Mouse (Mus musculus): ENCODE results near the gene Rcc2. TPM values are rescaled to one million over a fixed set of nuclear protein-coding genes. Genes with fewer than 3 reads are reported as not detected.

Gene Rcc2
- polyA plus RNA-seq, 1 experiment from 2014 or later, result 32.8 TPM

DNA sequence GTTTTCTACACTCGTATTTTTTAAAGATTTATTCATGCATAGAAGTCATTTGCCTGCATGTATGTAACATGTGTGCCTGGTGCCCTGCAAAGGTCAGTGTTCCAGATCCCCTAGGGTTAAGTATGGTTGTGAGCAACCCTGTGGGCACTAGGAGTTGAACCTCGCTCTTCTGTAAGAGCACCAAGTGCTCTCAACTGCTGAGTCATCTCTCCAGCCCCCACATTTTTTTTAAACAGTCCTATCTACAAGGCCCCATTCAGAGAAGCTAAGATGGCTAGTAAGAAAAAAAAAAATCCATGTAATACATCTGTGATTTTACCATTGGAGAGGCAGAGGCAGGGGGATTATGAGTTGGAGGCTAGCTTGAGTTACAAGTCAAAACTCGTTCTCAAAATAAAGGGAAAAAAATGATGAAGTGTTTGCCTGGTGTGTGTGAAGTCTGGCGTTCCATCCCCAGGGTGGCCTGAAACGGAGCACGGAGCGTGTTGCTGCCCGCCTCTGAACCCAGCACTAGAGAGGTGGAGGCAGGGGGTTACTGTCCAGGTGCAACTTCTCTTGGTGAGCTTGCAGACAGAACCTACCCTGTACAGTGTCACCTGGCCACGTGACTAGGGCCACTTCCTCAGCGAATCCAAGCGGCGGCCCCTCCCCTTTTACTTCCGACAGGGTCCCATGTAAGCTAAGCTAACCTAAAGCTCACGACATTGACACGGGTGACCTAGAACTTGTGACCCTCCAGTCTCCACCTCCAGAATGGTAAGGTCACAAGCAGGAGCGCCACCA, 10.3 kb upstream of the Rcc2 start:
- Histone ChIP-seq H3K4me2 (replicated peaks) (no peak overlapping the region), H3K27me3 (0 out of 2 replicates have a peak, but pooled peaks cover 4% of the 10 kb centered on the region), H3K9me3 (no peaks in the 10 kb centered on the region), H3K36me3 (no peaks in the 10 kb centered on the region), H3K9ac (no peak overlapping the region), H3K4me1 (peaks cover 9% of the 10 kb centered on the region), H3K27ac (no peak overlapping the region), H3K4me3 (no peak overlapping the region)
- no peak for ATAC-seq (ENCODE audit: low FRiP score, low read depth)
- 57% methylated on average over 16 of the region's 16 CpGs for WGBS

DNA sequence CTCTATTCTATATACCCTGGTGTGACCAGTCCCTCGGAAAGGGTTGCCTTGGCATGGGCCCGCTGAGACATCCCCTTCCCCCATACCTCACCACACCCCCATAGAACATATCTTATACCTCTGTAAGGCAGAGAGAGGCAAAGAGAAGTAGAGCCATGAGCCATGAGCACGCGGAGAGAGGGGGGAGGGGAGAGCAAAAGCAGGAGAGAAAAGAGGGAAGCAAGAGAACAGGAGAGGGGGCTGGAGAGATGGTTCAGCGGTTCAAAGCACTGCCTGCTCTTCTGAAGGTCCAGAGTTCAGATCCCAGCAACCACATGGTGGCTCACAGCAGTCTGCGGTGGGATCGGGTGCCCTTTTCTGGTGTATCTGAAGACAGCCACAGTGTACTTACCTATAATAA, 8.9 kb upstream of the Rcc2 start:
- Histone ChIP-seq H3K9me3 (no peaks in the 10 kb centered on the region), H3K27me3 (no peaks in the 10 kb centered on the region), H3K4me2 (replicated peaks) (no peak overlapping the region), H3K9ac (no peak overlapping the region), H3K27ac (no peak overlapping the region), H3K4me1 (peaks cover 9% of the 10 kb centered on the region), H3K36me3 (no peaks in the 10 kb centered on the region), H3K4me3 (no peak overlapping the region)
- ATAC-seq (ENCODE audit: low FRiP score, low read depth), result no peak
- 73% methylated on average over 7 of the region's 7 CpGs for WGBS

DNA sequence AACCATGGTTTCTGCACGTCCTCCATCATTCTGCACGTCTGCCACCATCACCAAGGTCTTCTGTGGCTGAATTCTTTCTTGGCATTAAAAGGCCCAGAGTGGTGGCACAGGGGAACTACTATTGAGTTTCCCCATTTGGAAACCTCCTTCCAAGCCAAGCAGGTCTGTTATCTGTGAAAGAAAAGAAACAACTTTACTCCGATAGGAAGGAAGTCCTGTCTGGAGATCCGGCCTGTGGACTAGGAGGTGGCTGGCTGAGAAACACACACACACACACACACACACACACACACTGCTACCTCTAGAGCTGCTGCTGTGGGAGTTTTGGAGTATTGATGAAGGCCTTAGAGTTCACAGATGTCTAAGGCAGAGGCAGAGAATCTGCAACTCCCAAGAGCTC, 6.8 kb upstream of the Rcc2 start:
- no peak overlapping the region for H3K27ac ChIP-seq

GRCm38 (mm10) chr4:140694551-140695060, 5.7 kb upstream of the Rcc2 start:
- Histone ChIP-seq H3K27ac (no peak overlapping the region), H3K9me3 (no peaks in the 10 kb centered on the region), H3K27me3 (0 out of 2 replicates have a peak, but pooled peaks cover 11% of the 10 kb centered on the region), H3K9ac (no peak overlapping the region), H3K4me2 (replicated peaks) (no peak overlapping the region), H3K4me3 (no peak overlapping the region), H3K36me3 (no peaks in the 10 kb centered on the region), H3K4me1 (peaks cover 11% of the 10 kb centered on the region)
- no peak for ATAC-seq (ENCODE audit: low FRiP score, low read depth)
- WGBS, result 0% methylated on average over 1 of the region's 1 CpGs

More for the DNA sequence above, 6.8 kb upstream of the Rcc2 start:
- 88% methylated on average over 4 of the region's 4 CpGs for WGBS
- H3K9ac ChIP-seq, result no peak overlapping the region
- H3K4me1 ChIP-seq, result peaks cover 6% of the 10 kb centered on the region; the same call in 1 of the 2 replicates
- H3K9me3 ChIP-seq, result no peaks in the 10 kb centered on the region
- no peak overlapping the region for H3K4me3 ChIP-seq
- 0 out of 2 replicates have a peak, but pooled peaks cover under 1% of the 10 kb centered on the region for H3K27me3 ChIP-seq
- no peaks in the 10 kb centered on the region for H3K36me3 ChIP-seq
- no peak overlapping the region for H3K4me2 ChIP-seq (replicated peaks)
- no peak for ATAC-seq (ENCODE audit: low FRiP score, low read depth)

DNA sequence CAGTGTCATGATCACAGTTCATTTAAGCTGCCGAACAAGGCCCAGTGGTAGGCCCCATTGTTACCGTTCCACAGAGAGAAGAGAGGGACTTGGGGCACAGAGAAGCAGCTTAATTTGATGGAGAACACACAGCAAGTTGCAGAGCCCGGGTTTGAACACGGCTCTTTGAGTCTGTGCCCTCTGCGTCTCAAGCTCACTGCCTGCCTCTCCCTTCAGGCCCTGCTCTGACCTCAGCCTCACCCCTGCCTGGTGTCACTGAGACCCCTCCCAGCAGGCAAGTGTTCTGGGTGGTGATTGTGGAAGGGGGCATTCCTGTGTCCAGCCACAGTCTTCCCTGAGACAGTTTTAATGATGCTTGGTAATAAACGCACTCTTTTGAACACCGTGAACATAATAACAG, 5.2 kb upstream of the Rcc2 start:
- 0 out of 2 replicates have a peak, but pooled peaks cover 11% of the 10 kb centered on the region for H3K27me3 ChIP-seq
- no peaks in the 10 kb centered on the region for H3K9me3 ChIP-seq
- no peak for ATAC-seq (ENCODE audit: low FRiP score, low read depth)

DNA sequence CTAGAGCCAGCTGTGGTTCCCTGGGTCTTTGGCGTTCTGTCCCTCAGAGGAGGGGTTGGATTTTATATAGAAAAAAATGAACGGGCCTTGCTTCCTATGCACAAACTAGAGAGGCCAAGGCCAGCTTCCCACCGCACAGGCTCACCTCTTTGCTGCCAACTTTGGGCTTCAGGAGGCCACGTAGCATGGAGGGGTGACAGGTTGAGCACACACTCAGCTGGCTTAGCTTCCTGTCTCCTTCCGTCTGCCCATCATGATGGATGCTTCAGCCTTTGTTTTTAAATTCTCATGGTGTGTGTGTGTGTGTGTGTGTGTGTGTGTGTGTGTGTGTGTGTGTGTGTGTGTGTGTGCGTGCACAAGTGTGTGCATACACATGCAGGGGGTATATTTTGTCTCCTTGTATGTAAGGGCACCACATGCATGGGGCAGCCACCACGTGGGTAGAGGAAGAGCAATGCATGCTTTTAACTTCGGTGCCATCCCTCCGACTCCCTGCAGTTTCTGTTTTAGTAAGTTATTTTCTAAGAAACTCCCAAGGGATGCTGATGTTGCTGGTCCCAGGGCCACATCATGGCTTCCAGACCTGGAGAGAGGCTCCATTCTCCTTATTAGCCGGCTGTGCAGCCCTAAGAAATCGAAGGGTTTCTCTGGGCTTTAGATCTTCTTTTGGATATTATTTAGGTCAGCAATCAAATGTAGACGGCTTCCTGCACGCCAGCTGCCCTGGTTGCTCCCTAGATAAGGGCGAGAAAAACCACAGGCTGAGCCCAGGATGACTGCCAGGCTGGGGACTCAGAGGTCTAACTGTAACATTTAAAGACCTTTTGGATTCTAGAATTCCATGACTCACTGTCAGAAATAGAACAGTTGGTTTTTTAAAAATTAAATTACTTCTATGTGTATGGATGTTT, 4.4 kb upstream of the Rcc2 start:
- 77% methylated on average over 14 of the region's 14 CpGs for WGBS
- no peak for ATAC-seq (ENCODE audit: low FRiP score, low read depth)
- H3K27me3 ChIP-seq, result 0 out of 2 replicates have a peak, but pooled peaks cover 11% of the 10 kb centered on the region
- no peaks in the 10 kb centered on the region for H3K36me3 ChIP-seq
- peaks cover 18% of the 10 kb centered on the region for H3K4me1 ChIP-seq
- no peak overlapping the region for H3K27ac ChIP-seq
- no peak overlapping the region for H3K4me2 ChIP-seq (replicated peaks)
- no peak overlapping the region for H3K9ac ChIP-seq
- H3K9me3 ChIP-seq, result no peaks in the 10 kb centered on the region
- H3K4me3 ChIP-seq, result no peak overlapping the region

More for the DNA sequence above, 5.2 kb upstream of the Rcc2 start:
- H3K9ac ChIP-seq, result no peak overlapping the region
- no peak overlapping the region for H3K27ac ChIP-seq
- H3K4me1 ChIP-seq, result peaks cover 15% of the 10 kb centered on the region
- no peaks in the 10 kb centered on the region for H3K36me3 ChIP-seq
- 64% methylated on average over 7 of the region's 7 CpGs for WGBS
- H3K4me3 ChIP-seq, result no peak overlapping the region
- no peak overlapping the region for H3K4me2 ChIP-seq (replicated peaks)

- no peak for ATAC-seq (ENCODE audit: low FRiP score, low read depth)
- Histone ChIP-seq H3K36me3 (0 out of 2 replicates have a peak, but pooled peaks cover 6% of the 10 kb centered on the region), H3K9ac (peak overlapping the region; percentile 48), H3K4me2 (replicated peaks) (peak overlapping the region; percentile 87), H3K27ac (no peak overlapping the region), H3K4me1 (peaks cover 33% of the 10 kb centered on the region), H3K9me3 (no peaks in the 10 kb centered on the region), H3K4me3 (peak overlapping the region; percentile 90), H3K27me3 (0 out of 2 replicates have a peak, but pooled peaks cover 11% of the 10 kb centered on the region)
- 5% methylated on average over 29 of the region's 29 CpGs for WGBS
These were observed 757 bp upstream of the Rcc2 start for GRCm38 (mm10) chr4:140699441-140700127.

DNA sequence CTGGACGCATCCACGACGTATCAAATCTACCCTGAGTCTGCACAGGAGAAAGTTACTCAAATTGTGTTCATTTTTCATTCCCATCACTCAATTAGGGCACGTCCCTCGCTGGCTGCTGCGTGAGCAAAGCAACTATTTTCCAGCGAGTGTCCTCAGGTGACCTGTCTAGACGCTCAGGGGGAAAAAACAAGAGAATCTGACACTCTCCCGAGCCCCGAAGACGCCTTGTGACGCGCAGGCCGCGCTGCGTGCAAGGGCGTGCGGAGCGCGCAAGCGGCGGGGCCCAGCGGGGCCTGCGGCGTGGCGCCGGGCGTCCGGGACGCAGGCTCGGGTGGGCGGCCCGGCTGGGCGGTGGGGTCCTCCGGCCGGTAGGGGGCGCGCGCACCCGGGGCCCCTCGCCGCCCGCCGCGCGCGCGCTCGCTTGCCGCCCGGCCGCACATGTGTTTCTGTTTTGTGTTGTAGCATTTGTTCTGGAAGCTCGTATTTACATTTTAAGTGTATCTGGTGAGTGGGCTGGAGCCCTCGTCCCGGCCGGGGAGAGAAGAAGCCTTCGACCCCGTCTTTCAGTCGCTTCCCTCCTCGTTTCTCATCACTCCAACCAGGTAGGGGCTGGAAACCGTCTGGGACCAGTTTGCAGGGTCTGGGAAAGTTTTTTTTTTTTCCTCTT, 841 bp downstream of the Rcc2 start:
- under 1% methylated on average over 61 of the region's 61 CpGs for WGBS
- H3K27ac ChIP-seq, result peak overlapping the region; percentile 99
- H3K36me3 ChIP-seq, result peaks cover 22% of the 10 kb centered on the region
- H3K4me2 ChIP-seq (replicated peaks), result peak overlapping the region; percentile 87
- H3K9ac ChIP-seq, result peak overlapping the region; percentile 99
- peak overlapping the region; percentile 90 for H3K4me3 ChIP-seq
- peaks cover 48% of the 10 kb centered on the region for H3K4me1 ChIP-seq
- 0 out of 2 replicates have a peak, but pooled peaks cover 11% of the 10 kb centered on the region for H3K27me3 ChIP-seq
- H3K9me3 ChIP-seq, result no peaks in the 10 kb centered on the region
- peak; percentile 71; the same call in 1 of the 2 replicates for ATAC-seq (ENCODE audit: low FRiP score, low read depth)

GRCm38 (mm10) chr4:140701716-140702561, 1.6 kb downstream of the Rcc2 start:
- H3K9me3 ChIP-seq, result no peaks in the 10 kb centered on the region
- H3K4me3 ChIP-seq, result peak overlapping the region; percentile 90
- under 1% methylated on average over 66 of the region's 107 CpGs for WGBS
- H3K27me3 ChIP-seq, result 0 out of 2 replicates have a peak, but pooled peaks cover 11% of the 10 kb centered on the region
- peak; percentile 17 for ATAC-seq (ENCODE audit: low FRiP score, low read depth)
- H3K36me3 ChIP-seq, result peaks cover 30% of the 10 kb centered on the region
- H3K4me2 ChIP-seq (replicated peaks), result peak overlapping the region; percentile 87
- H3K9ac ChIP-seq, result peak overlapping the region; percentile 99
- H3K27ac ChIP-seq, result peak overlapping the region; percentile 99
- H3K4me1 ChIP-seq, result peaks cover 53% of the 10 kb centered on the region

DNA sequence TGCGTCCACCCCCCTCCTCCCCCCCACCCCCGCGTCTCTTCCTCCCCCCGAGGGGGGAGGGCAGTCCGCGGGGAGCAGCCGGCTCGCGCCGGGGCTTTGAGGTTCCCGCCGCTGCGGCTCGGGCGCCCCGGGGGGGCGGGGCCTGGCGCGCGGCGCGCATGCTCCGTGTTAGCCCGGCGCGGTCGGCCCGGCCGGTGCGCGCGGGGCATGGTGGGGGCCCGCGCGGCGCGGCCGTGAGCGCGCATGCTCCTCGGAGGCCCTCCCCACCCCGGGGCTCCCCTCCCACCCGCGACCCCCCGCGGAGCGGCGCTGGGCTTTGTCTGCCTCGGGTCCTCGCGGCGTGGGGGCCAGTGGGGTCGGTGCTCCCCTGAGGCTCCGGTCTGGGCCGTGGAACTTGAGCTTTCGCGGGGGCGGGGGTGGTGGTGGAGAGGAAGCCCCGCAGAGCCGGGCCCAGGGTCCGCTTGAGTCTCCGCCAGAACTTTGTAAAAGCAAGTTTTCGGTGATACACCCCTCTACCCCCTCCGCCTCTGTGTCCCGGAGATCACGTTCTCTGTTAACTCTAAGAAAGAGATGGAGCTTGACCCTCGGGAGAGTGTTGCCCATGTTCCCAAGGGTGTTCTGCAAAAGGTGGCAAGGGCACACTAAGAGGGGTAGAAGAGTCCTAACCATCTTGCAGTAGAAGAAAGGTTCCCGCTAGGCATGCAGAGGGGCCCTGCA, 2.4 kb downstream of the Rcc2 start:
- Histone ChIP-seq H3K27ac (peak overlapping the region; percentile 99), H3K9me3 (no peaks in the 10 kb centered on the region), H3K9ac (peak overlapping the region; percentile 99), H3K4me2 (replicated peaks) (peak overlapping the region; percentile 87), H3K4me1 (peaks cover 62% of the 10 kb centered on the region), H3K36me3 (peaks cover 38% of the 10 kb centered on the region), H3K4me3 (peak overlapping the region; percentile 90), H3K27me3 (0 out of 2 replicates have a peak, but pooled peaks cover 11% of the 10 kb centered on the region)
- ATAC-seq (ENCODE audit: low FRiP score, low read depth), result peak; percentile 72
- under 1% methylated on average over 41 of the region's 68 CpGs for WGBS
